Mouse (Mus musculus): ENCODE data around the gene Eva1b.
"Not testable (repeated sequence)": the region's sequence is repeated elsewhere in the genome, so short reads cannot be mapped to it uniquely, and the experiment has no call there.

Eva1b gene

GRCm38 (mm10) chr4:126155869-126156268 lies 8.3 kb downstream of the Eva1b start:
- DNase-seq (ENCODE audit: low spot score) = no peak

DNA sequence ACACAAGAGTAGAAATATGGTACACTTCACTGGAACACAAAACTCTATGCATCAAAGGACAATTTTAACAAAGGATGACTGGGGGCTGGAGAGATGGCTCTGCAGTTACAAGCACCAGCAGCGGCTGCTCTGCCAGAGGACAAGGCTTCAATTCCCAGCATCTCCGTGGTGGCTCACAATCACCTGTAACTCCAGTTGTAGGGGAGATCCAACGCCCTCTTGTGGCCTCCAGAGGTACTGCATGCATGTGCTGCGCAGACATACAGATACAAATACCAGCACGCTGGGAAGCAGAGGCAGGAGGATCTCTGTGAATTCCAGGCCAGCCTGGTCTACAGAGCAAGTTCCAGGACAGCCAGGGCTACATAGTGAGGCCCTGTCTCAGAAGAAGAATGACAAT lies 9.1 kb downstream of the Eva1b start:
- DNase-seq (ENCODE audit: low spot score) = peak; percentile 37

GRCm38 (mm10) chr4:126157562-126157961 lies 10.0 kb downstream of the Eva1b start:
- peak; percentile 25 for DNase-seq (ENCODE audit: low spot score)

DNA sequence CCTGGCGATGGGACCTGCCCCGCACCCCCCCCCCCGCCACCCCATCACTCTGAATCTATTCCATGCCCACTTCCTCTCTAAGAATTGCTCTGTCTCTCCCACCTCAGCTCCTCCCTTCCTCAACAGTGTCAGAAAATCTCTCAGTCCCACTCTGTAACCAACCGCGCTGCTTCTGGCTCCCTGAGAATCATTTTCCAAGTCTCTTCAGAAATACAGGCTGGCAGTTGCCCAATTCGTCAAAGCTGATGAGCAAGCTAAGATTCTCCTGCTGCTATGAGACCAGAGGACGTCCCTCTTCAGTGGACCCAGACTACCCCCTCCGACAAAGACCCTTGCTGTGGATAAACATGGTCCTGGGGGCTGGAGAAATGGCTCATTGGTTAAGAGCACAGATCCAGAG lies 11.9 kb downstream of the Eva1b start:
- no peak for DNase-seq (ENCODE audit: low spot score)

DNA sequence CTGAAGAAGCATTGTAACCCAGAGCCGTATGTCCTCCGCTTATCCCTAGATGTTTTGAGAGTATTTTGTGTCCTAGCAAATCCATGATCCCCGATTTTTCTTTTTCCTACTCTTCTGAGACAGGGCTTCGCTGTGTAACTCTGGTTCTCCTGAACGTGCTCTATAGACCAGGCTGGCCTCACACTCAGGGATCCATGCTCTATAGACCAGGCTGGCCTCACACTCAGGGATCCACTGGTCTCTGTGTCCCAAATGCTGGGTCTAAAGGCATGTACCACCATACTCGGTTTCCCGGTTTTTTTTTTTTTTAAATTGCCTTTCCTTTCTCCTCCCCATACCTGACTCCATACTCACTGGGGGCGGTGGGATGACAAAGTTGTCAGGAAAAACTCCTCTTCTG lies 13.4 kb downstream of the Eva1b start:
- DNase-seq (ENCODE audit: low spot score) = no peak

DNA sequence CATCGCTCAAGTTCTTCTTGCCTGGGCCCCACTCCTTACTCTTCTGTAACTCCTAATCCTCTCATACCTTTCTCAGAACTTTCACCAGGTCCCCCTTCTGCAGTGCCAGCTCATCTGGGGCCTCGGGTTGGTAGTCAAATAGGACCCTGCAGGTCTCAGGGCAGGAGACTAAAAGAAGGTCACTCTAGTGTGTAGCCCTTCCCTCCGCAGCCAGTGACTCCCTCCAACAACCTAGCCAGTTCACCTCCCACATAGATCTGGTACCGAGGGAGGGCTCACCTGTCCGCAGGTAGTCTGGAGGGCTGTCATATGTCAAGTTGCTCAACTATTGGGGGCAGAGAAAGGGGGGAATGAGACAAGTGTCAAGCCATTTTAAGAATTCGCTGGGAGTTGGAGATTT lies 13.9 kb downstream of the Eva1b start:
- no peak for DNase-seq (ENCODE audit: low spot score)

- DNase-seq (ENCODE audit: low spot score) = no peak
Observed at GRCm38 (mm10) chr4:126161986-126162385, 14.4 kb downstream of the Eva1b start.

- DNase-seq (ENCODE audit: low spot score) = peak; percentile 71
Observed at GRCm38 (mm10) chr4:126162544-126163066, 15.1 kb downstream of the Eva1b start.

DNA sequence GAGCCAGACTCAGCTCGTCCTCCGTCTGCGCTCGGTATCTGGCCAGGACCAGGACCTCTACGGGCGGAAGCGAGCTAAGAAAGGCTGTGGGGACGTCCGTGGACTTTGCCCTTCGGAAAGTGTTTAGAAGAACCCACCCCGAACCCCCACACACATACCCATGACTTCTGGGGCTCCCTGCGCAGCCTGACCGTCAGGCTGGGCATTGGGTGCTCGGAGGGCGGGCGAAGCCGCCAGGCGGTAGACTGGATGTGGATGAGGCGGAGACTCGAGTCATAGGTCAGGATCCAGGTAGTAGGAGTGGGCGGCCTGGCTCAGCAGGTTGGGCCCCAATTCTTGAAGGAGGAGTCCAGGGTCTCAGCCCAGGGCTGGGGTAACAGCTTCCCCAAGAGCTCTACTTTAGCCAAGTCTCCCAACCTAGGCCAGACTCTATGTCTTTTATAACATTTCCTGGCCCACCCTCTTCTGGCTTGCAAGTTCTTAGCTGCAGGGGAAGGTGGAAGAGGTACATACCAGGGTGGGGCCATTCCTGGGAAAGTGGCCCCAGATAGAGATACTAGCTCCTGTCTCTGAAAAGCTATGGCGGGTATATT lies 15.6 kb downstream of the Eva1b start, which contains the start of gene Sh3d21:
Gene Sh3d21 (minus strand): TSS at position 425 of the 593 bp plus-strand sequence.
- peak; percentile 22 for DNase-seq (ENCODE audit: low spot score)

GRCm38 (mm10) chr4:126163685-126164084 lies 16.1 kb downstream of the Eva1b start:
- no peak for DNase-seq (ENCODE audit: low spot score)

DNA sequence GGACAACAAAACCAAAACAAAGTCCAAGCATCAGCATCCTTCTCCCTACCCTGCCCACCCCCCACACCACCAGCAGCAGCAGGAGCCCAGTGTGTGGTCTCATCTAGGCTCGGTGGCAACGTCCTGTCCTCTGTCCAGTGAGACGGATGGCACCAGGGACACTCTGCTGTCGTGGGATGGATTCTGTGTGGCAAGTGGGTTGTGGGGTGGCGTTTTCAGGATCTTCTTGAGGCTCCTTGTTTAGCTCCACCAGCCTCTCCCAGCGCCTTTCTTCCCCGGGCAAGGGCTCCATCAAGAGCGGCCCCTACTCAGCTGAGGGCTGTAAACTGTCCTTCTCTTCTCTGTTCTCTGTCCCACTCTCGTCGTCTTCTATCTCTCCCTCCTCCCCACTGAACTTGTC lies 17.5 kb downstream of the Eva1b start:
- not testable (repeated sequence) for DNase-seq (ENCODE audit: low spot score)

GRCm38 (mm10) chr4:126166084-126166483 lies 18.5 kb downstream of the Eva1b start:
- no peak for DNase-seq (ENCODE audit: low spot score)

DNA sequence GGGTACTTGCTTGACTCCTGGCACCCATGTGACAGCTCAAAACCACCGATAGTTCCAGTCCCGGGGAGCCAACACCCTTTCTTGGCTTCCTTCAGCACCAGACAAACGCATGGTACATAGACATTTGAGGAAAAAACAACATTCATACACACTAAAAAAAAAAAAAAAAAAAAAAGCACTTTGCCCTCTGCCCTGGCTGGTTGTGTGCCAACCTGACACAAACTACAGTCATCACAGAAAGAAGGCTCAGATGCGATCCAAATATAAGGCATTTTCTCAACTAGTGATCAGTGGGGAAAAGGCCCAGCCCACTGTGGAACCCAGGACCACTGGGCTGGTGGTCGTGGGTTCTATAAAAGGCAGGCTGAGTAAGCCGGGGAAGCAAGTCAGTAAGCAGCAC lies 21.3 kb downstream of the Eva1b start:
- DNase-seq (ENCODE audit: low spot score) = no peak

GRCm38 (mm10) chr4:126170737-126171136 lies 23.2 kb downstream of the Eva1b start:
- DNase-seq (ENCODE audit: low spot score) = not testable (repeated sequence)

DNA sequence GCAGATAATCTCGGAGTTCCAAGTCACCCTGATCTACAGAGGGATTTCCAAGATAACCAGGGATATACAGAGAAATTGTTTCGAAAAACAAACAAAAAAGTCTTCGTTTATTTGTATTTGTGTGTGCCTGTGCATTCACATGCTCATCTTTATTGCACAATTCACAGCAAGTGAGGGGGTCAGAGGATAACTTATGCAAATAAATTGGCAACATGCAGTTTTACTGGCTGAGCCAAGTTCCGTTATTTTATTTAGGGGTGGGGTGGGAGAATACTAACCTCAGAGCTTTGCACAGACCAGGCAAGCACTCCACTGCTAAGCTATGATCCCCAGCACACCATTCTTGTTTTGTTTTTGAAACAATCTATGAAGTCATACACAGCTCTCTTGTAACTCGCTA lies 26.3 kb downstream of the Eva1b start:
- DNase-seq (ENCODE audit: low spot score) = no peak

- not testable (repeated sequence) for DNase-seq (ENCODE audit: low spot score)
Observed at GRCm38 (mm10) chr4:126175980-126176379, 28.4 kb downstream of the Eva1b start.

GRCm38 (mm10) chr4:126181170-126181957 lies 33.8 kb downstream of the Eva1b start:
- DNase-seq (ENCODE audit: low spot score) = no peak

DNA sequence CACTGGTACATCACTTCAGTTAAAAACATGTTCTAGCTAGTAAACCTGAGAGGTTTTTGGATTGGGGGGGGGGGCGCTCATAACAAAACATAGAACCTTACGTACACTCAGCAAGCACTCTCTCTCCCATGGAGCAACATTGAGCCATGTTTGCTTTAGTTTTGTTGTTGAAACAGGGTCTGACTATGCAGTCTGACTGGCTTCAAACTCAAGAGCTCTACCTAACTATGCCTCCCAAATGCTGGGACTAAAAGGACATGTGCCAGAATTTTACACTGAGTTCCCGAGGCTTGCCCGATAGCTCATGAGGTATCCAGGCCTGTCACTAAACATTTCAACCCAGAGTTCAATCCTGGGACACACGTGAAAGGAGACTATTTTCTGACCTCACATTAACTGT lies 35.5 kb downstream of the Eva1b start:
- no peak for DNase-seq (ENCODE audit: low spot score)

DNA sequence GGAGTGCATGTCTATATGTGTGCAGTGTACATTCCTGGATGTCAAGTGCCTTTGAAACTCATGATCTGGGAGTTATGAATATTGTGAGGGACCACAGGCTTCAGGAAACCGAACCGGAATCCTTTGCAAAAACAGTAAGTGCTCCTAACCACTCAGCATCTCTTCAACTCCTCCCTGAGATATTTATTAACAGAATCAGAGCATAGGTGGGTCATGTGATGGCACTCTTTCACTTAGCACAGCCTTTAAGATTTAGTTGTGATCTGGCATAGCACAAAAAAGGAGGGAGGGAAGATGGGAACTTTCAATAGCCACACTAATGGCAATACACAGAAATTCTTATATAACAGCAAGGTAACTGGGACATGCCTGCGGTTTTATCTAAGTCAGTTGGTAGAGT lies 39.6 kb downstream of the Eva1b start:
- DNase-seq (ENCODE audit: low spot score) = no peak

DNA sequence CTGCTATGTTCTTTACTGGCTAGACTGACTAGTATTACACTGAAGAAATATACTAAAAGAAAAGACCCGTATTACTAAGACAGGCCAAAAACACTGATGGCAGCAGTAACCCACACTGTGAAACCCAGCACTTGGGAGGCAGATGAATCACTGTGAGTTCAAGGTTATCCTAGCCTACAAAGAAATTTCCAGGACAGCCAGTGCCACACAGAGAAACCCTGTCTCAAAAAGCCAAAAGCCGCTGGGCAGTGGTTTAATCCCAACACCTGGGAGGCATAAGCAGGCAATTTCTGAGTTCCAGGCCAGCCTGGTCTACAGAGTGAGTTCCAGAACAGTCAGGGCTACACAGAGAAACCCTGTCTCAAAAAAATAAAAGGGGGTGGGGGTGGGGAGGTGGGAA lies 43.1 kb downstream of the Eva1b start:
- DNase-seq (ENCODE audit: low spot score) = no peak

DNA sequence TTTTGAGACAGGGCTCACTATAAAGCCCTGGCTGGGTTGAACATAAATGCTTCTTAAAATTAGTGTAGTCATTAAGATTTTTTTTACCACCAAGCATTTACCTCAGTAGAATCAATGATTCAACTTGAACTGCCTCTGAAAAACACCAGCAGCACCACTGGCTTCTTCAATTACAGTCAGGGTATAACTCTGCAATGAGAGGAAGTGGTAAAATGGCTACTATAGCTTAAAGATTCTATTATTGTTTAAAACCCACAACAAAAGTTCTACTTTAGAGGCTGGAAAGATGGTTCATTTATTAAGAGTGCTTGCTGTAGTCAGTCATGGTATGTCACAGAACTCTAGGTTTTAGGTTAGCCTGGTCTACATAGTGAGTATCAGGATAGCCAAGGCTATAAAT lies 46.7 kb downstream of the Eva1b start:
- DNase-seq (ENCODE audit: low spot score) = no peak

- DNase-seq (ENCODE audit: low spot score) = no peak
Observed at GRCm38 (mm10) chr4:126194916-126195315, 47.4 kb downstream of the Eva1b start.

DNA sequence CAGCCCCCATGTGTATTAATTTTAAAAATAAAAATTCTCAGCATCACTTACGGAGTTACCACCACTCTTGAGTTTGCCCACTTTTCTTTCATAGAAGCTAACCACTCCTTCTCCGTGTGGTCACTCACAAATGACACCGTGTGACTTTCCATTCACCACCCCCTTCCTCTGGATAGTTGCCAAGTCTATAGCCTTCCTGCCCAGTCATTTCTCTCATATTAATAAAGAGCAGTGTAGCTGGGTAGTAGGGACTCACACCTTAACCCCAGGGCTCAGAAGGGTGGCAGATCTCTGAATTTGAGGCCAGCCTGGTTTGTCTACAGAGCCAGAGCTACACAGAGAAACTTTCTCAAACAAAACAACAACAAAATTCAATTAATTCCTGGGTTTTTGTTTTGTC lies 49.9 kb downstream of the Eva1b start:
- no peak for DNase-seq (ENCODE audit: low spot score)

Measured in c-Kit-positive CD71-positive TER-119-positive erythroid progenitor cells, embryonic 14.5 days (primary cell).